Mouse (Mus musculus): ENCODE measurements around the gene Dexi. TPM values are rescaled to one million over a fixed set of nuclear protein-coding genes. Genes with fewer than 3 reads are reported as not detected.

Gene Dexi
- total and polyA plus RNA-seq, 2 experiments, result 8.9 to 70.0 TPM

DNA sequence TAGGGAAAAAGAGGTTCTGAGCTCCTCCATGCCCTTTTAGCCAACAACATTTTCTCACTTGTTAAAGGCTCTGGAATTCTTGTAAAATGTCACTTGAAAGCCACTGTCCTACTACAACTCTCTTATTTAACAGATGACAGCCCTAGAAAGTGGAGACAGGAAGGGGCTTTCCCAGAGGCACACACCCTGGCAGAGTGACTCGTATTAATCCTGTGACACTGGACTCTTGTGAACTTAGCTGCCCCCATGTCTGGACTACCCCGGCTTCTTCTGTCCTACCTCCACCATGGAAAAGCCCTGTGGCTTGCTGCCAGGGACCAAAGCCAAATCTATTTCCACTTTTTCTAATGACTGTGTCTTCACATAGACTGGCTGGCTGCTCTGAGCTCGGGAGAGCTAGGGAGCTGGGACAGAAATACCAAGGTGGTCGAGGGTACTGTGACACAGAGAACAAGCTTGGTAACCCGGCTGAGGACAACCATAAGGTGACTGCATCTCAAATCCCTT, 44.7 kb downstream of the Dexi start:
- no peak overlapping the region for H3K4me3 ChIP-seq (ENCODE audit: insufficient read depth, low read depth, low read length)
- 50% methylated on average over 5 of the region's 5 CpGs for WGBS
- H3K4me1 ChIP-seq (ENCODE audit: control insufficient read depth, insufficient read depth, low read length), result no peaks in the 10 kb centered on the region
- no peaks in the 10 kb centered on the region for H3K79me2 ChIP-seq (ENCODE audit: control insufficient read depth, insufficient read depth, low read length)
- no peak for TF ChIP-seq POLR2A (IDR thresholded peaks at IDR 0.05; ENCODE audit: extremely low read depth, insufficient read depth, low read length)
- no peak for TF ChIP-seq CTCF (IDR thresholded peaks at IDR 0.05; ENCODE audit: low read depth, low read length)
- H3K36me3 ChIP-seq (ENCODE audit: control insufficient read depth, insufficient read depth, low read length), result no peaks in the 10 kb centered on the region
- DNase-seq (ENCODE audit: extremely low read depth, low read depth, low spot score), result no peak
- no peaks in the 10 kb centered on the region for H3K27me3 ChIP-seq (ENCODE audit: control insufficient read depth, insufficient read depth, low read length)
- H3K9ac ChIP-seq (ENCODE audit: low read depth, low read length), result no peak overlapping the region
- no peak overlapping the region for H3K27ac ChIP-seq (replicated peaks; ENCODE audit: insufficient read depth, low read depth, low read length)

DNA sequence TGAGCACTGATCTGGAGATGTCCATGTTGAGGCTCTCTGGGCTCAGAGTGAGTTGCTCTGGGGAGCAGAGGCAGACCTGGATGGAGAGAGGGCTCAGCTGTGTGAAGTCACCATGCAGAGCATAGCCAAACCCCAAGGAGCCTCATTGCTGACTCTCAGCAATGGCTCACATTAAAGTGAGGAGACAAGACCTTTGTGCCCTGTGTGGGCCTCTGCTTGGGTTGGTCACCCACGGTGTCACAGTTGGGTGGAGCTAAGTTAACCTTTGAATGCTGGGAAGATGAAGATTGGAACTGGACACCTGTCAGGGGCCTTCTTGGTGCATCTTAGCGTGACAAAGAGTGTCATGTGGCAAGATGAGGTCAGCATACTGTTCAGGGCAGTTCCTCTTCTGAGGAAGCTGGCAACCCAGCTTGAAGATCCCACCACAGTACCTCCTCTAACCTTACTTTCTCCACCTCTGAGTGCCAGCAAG, 47.0 kb downstream of the Dexi start:
- Histone ChIP-seq H3K36me3 (ENCODE audit: control insufficient read depth, insufficient read depth, low read length) (no peaks in the 10 kb centered on the region), H3K27ac (replicated peaks; ENCODE audit: insufficient read depth, low read depth, low read length) (no peak overlapping the region), H3K4me1 (ENCODE audit: control insufficient read depth, insufficient read depth, low read length) (no peaks in the 10 kb centered on the region), H3K4me3 (ENCODE audit: insufficient read depth, low read depth, low read length) (no peak overlapping the region), H3K9ac (ENCODE audit: low read depth, low read length) (no peak overlapping the region), H3K79me2 (ENCODE audit: control insufficient read depth, insufficient read depth, low read length) (no peaks in the 10 kb centered on the region), H3K27me3 (ENCODE audit: control insufficient read depth, insufficient read depth, low read length) (no peaks in the 10 kb centered on the region)
- no peak for DNase-seq (ENCODE audit: extremely low read depth, low read depth, low spot score)
- 56% methylated on average over 2 of the region's 2 CpGs for WGBS
- TF ChIP-seq CTCF (IDR thresholded peaks at IDR 0.05; ENCODE audit: low read depth, low read length), result no peak
- no peak for TF ChIP-seq POLR2A (IDR thresholded peaks at IDR 0.05; ENCODE audit: extremely low read depth, insufficient read depth, low read length)

DNA sequence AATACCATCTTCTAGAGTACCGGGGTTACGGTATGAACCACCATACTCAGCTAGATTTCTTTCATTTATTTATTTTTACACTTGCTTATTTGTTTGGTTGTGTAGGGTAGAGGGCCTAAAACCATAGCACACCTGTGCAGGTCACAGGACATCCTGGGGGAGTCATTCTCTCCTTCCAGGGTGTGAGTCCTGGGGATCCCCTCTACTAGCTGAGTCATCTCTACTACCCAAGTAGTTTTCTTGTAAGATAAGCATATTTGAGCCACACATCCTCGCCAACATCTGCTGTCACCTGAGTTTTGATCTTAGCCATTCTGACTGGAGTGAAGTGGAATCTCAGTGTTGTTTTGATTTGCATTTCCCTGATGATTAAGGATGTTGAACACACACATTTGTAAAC, 50.3 kb downstream of the Dexi start:
- Histone ChIP-seq H3K27ac (replicated peaks; ENCODE audit: insufficient read depth, low read depth, low read length) (no peak overlapping the region), H3K4me3 (ENCODE audit: insufficient read depth, low read depth, low read length) (no peak overlapping the region), H3K9ac (ENCODE audit: low read depth, low read length) (no peak overlapping the region), H3K4me1 (ENCODE audit: control insufficient read depth, insufficient read depth, low read length) (peaks cover 3% of the 10 kb centered on the region; the same call in 1 of the 2 replicates), H3K79me2 (ENCODE audit: control insufficient read depth, insufficient read depth, low read length) (no peaks in the 10 kb centered on the region), H3K36me3 (ENCODE audit: control insufficient read depth, insufficient read depth, low read length) (no peaks in the 10 kb centered on the region), H3K27me3 (ENCODE audit: control insufficient read depth, insufficient read depth, low read length) (no peaks in the 10 kb centered on the region)
- DNase-seq (ENCODE audit: extremely low read depth, low read depth, low spot score), result no peak
- TF ChIP-seq CTCF (IDR thresholded peaks at IDR 0.05; ENCODE audit: low read depth, low read length) (no peak), POLR2A (IDR thresholded peaks at IDR 0.05; ENCODE audit: extremely low read depth, insufficient read depth, low read length) (no peak)
- WGBS, result 84% methylated on average over 3 of the region's 3 CpGs

DNA sequence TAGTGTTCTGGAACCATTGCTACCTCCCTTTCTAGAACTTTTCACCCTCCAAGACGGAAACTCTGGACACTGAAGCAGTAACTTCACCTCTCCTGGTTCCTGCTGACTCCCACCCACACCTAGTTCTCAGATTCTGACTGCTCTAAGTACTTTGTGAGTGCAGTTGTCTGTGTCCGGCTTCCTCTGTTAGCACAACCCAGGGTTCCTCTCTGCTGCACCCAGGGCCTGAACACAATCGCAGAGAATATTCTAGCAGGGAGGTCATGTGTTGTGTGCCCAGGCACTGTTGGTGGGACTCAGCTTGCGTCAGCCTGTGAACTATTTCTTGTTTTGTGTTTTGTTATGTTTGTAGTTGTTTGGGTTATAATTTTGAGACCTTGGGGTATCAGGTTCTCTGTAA, 51.1 kb downstream of the Dexi start:
- Histone ChIP-seq H3K4me3 (ENCODE audit: insufficient read depth, low read depth, low read length) (no peak overlapping the region), H3K79me2 (ENCODE audit: control insufficient read depth, insufficient read depth, low read length) (no peaks in the 10 kb centered on the region), H3K27ac (replicated peaks; ENCODE audit: insufficient read depth, low read depth, low read length) (no peak overlapping the region), H3K36me3 (ENCODE audit: control insufficient read depth, insufficient read depth, low read length) (no peaks in the 10 kb centered on the region), H3K27me3 (ENCODE audit: control insufficient read depth, insufficient read depth, low read length) (no peaks in the 10 kb centered on the region), H3K9ac (ENCODE audit: low read depth, low read length) (no peak overlapping the region), H3K4me1 (ENCODE audit: control insufficient read depth, insufficient read depth, low read length) (peaks cover 3% of the 10 kb centered on the region; the same call in 1 of the 2 replicates)
- DNase-seq (ENCODE audit: extremely low read depth, low read depth, low spot score), result no peak
- TF ChIP-seq CTCF (IDR thresholded peaks at IDR 0.05; ENCODE audit: low read depth, low read length), result no peak
- no peak for TF ChIP-seq POLR2A (IDR thresholded peaks at IDR 0.05; ENCODE audit: extremely low read depth, insufficient read depth, low read length)
- WGBS, result 87% methylated on average over 4 of the region's 4 CpGs

DNA sequence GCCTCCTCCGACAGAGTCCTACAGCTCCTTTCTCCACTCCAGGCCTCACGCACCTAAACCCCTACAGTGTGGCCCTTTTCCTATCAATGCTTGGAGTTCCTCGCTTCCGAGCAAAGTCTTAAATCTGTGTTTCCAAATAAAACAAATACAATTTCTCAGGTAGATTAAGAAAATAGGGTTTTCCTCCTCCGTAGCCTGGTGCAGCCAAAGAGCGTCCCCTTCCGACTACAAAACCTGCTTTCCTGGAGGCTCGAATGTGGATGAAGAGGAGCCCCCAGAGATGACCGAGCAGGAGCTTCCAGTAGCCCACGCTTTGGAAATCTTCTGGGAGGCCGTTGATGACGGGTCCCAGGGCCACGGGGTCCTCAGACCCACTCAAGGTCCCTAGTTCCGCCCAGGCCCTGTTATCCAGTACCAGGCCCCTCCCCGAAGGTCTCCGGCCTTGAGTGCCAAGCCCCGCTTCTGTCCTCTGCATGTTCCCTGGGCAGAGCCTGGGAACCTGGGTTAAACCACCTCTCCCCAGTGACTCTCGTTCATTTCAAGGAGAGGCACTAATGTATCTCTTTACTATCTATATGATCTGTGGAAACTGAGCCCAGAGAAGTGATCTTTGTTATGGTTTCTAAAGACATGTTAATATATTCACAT, 52.2 kb downstream of the Dexi start:
- no peak for DNase-seq (ENCODE audit: extremely low read depth, low read depth, low spot score)
- no peak overlapping the region for H3K4me3 ChIP-seq (ENCODE audit: insufficient read depth, low read depth, low read length)
- no peak overlapping the region for H3K27ac ChIP-seq (replicated peaks; ENCODE audit: insufficient read depth, low read depth, low read length)
- no peak overlapping the region for H3K9ac ChIP-seq (ENCODE audit: low read depth, low read length)
- WGBS, result 88% methylated on average over 18 of the region's 18 CpGs
- H3K36me3 ChIP-seq (ENCODE audit: control insufficient read depth, insufficient read depth, low read length), result no peaks in the 10 kb centered on the region
- H3K4me1 ChIP-seq (ENCODE audit: control insufficient read depth, insufficient read depth, low read length), result peaks cover 3% of the 10 kb centered on the region; the same call in 1 of the 2 replicates
- TF ChIP-seq CTCF (IDR thresholded peaks at IDR 0.05; ENCODE audit: low read depth, low read length), result no peak
- H3K27me3 ChIP-seq (ENCODE audit: control insufficient read depth, insufficient read depth, low read length), result no peaks in the 10 kb centered on the region
- H3K79me2 ChIP-seq (ENCODE audit: control insufficient read depth, insufficient read depth, low read length), result no peaks in the 10 kb centered on the region

DNA sequence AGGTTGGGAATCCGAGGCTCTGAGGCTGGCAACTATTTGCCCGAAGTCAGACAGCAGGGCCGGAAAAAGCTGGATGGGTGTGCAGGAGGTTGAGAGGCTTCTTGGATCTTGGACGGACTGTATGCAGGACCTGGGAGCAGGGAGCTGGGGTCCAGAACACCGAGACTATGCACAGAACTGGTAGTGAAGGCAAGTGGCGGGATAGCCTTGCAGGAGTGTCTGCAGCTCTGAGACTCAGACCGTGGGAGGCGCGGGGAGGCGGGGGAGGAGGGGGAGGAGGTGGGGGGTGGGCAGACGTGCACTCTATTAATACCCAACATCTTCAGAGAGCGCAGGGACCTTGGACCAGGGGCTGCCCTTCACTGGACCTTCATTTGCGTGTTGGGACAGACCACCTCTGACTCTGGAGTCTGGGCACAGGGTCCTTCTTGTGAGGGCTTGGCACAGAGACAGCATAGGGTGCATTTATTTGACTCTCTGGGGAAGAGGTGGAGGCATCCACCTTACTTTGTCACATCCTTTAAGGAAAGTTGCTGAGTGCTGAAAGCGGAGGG, 52.9 kb downstream of the Dexi start:
- WGBS, result 20% methylated on average over 11 of the region's 14 CpGs
- Histone ChIP-seq H3K4me1 (ENCODE audit: control insufficient read depth, insufficient read depth, low read length) (peaks cover 3% of the 10 kb centered on the region; the same call in 1 of the 2 replicates), H3K36me3 (ENCODE audit: control insufficient read depth, insufficient read depth, low read length) (no peaks in the 10 kb centered on the region), H3K27me3 (ENCODE audit: control insufficient read depth, insufficient read depth, low read length) (no peaks in the 10 kb centered on the region), H3K27ac (replicated peaks; ENCODE audit: insufficient read depth, low read depth, low read length) (no peak overlapping the region), H3K9ac (ENCODE audit: low read depth, low read length) (peak overlapping the region; percentile 38; the same call in 1 of the 2 replicates), H3K79me2 (ENCODE audit: control insufficient read depth, insufficient read depth, low read length) (no peaks in the 10 kb centered on the region), H3K4me3 (ENCODE audit: insufficient read depth, low read depth, low read length) (peak overlapping the region; percentile 49)
- no peak for TF ChIP-seq POLR2A (IDR thresholded peaks at IDR 0.05; ENCODE audit: extremely low read depth, insufficient read depth, low read length)
- no peak for TF ChIP-seq CTCF (IDR thresholded peaks at IDR 0.05; ENCODE audit: low read depth, low read length)
- no peak for DNase-seq (ENCODE audit: extremely low read depth, low read depth, low spot score)
